Mouse (Mus musculus) olfactory bulb, adult 2 months (tissue): ENCODE measurements around the gene Fgfr2.

ENCODE experiments used
- CTCF ChIP-seq: fragments of 200-500 bp; IDR thresholded peaks from 2 replicates; pipeline ENCODE4 v1.5.1; 2012; ENCODE audit warnings: low read depth, mild to moderate bottlenecking, low read length, moderate library complexity; ENCODE audit not compliant: insufficient read depth
- POLR2A ChIP-seq: fragments of 200-500 bp; IDR thresholded peaks from 2 replicates; pipeline ENCODE4 v1.6.1; 2012; ENCODE audit warnings: mild to moderate bottlenecking, low read depth, low read length, moderate library complexity; ENCODE audit not compliant: insufficient read depth

DNA sequence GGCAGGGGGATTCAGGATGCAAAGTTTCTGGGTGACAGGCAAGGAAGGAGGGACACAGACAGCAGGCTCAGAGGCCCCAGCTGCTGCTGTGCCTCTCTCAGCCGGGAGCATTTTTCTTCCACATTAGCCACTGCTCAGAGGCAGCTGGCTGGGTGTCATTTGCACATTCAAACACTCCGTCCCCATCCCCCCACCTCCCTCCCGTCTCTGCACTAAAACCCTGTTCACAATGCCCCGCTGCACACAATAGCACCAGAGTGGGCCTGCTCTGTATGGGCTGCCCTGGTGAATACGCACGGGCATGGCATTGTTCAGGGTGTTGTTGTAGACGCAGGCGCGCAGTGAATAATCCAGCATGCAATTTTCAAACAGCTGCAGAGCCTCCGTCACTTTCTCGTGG is 875.6 kb downstream of the Fgfr2 start:
- TF ChIP-seq CTCF (no peak), POLR2A (no peak)
